Mouse (Mus musculus): ENCODE data around the gene Lmo4. TPM values are rescaled to one million over a fixed set of nuclear protein-coding genes. Genes with fewer than 3 reads are reported as not detected.

Lmo4 gene
- total RNA-seq (2021): 10 to 100 TPM; 39.1 to 40.2 TPM

DNA sequence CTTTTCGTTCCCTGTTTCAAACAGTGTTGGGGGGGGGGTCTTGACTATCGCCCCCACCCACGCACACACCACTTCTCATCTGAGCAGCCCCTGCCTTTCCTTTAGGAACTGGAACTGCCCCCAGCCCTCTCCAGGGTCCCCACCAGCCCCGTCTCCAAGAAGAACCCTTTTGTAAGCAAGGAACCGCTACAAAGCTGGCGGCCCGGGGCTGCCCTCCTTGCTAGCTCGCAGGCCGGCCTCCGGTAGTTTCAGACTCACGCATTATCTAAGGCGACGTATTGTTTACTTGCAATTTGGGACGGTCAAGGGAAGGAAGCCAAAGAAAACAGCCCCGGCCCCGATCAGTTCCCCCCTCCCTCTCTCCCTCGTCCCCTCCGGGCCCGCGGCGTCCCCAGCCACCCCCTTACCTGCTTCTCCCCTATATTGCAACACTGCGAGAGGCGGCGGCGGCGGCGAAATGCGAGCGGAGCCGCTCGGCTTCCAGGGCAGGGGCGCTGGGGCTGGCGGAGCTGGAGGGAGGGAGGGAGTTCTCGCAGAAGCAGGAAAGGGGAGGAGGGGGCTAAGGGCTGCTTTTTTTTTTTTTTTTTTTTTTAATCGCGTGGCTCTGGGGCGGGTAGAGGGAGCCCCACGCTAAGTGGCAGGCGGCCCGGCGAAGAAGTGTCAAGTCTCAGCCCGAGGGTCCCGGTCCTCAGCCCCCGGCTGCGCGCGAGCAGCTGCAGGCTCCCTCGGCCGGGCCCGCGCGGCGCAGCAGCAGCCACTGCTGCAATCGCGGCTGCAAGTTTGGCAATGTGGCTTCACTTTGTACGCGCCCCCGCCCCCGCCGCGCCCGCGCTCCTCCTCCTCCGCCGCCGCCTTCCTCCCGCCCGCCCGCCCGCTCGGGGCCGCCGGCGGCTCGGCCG is at the start of gene Lmo4:
Lmo4 (minus strand) TSS at position 808 of the 899 bp plus-strand sequence.
- intact Hi-C loops (cut with DNase I): loop anchor here (5.0 to 10.0 kb wide), 2 partner anchors 292 to 510 kb away; no protein-coding TSS in a partner anchor
- peak; percentile 90 to 92 for DNase-seq

DNA sequence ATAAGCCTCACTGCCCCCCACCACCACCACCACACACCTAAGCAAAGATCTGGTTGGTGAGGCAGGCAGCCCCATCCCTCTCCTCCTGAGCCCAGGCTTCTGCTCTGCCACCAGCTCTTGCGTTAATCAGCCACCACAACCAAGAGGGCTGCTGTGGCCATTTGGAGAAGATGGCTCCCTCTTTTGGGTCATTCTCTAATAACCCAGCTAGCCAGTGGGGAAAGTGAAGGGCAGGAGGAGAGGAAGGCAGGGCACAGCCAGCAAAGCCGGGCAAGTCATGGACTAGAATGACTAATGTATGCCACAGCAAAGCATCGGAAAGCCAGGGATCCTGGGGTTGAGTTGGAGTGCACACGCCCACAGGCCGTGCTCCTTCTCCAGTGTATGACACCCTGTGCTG is 49.3 kb upstream of the Lmo4 start:
- intact Hi-C loops (cut with DNase I): no loop called here
- DNase-seq: no peak

DNA sequence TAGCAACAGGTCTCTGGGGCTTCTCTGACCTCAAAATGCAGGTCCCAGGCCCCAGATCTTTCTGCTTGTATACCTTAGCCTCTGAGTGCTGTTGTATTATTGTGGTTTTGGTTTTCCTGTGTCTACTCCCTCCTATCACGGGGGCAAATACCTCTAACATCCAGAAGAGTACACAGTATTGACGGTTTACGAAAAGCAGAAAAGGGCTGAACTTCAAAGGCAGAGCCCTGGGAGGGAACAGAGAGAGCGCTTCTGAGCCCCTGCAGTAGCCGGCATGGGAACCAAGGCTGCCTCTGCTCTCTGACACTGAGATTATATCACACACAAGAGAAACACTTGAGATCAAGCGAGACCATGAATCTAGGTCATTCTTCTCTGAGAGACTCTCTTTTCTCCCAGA is 48.0 kb upstream of the Lmo4 start:
- intact Hi-C loops (cut with DNase I): no loop called here
- no peak for DNase-seq

DNA sequence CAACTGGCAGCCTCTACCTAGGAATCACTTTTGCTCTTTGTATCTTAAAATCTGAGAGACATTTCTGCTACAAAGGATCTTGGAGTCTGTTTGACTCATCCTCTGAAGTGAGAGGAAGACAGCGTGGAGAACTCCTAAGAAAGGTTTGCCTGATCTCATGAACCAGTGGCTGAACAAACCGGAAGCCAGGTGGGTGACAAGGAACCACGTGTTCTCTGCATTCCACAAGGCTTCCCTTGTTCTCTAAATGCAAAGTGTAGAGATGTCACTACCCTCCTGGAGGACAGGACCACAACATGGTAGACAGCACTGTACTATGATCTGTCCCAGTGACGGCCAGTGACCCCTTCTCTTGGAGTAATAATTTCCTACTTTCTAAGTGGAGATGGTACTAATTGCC is 47.1 kb upstream of the Lmo4 start:
- intact Hi-C loops (cut with DNase I): no loop called here
- no peak for DNase-seq

DNA sequence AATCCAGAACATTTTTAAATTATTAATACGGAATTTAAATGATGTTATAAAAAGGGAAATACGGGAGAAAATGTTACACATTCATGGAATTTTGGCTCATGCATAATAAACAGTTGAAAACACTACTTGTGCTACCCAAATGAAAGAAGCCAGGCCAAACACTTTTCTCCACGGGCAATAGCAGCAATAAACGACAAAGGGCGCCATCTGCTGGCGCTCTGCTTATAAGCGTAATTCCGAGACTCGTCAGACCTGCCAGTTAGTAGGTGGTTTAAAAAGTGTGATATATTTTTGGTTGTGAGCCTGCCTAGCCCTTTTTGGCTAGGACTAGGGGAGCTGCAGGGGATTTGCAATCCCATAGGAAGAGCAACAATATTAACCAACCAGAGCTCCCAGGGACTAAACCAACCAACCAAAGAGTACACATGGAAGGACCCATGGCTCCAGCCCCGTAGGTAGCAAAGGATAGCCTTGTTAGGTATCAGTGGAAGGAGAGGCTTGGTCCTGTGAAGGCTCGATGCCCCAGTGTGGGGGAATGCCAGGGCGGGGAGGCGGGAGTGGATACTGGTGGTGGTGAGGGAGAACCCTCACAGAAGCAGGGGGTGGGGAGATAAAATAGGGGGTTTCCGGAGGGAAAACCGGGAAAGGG is 37.1 kb upstream of the Lmo4 start:
- intact Hi-C loops (cut with DNase I): loop anchor here (2.0 to 10.0 kb wide), 3 partner anchors 643 to 997 kb away; no protein-coding TSS in a partner anchor
- DNase-seq: peak; percentile 76 to 83

DNA sequence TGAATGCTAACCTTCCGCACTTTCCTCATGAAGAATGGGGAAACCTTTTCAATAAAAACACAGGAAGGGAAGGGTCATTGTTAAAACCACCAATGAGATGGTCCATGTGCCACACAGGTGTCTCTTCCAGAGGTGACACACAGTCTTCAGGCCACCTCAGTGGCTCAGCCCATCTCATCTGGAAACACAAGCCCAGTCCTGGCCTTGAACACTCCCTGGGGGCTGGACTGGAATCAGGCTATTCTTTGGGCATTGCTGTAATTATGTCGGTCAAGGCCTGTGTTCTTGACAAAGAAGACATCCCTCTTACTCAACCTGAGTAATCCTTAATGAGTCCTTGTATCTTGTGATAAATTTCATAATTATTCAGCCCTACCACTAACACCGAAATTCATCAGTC is 36.1 kb upstream of the Lmo4 start:
- intact Hi-C loops (cut with DNase I): loop anchor here (10.0 kb wide), 1 partner anchor 996 kb away; no protein-coding TSS in a partner anchor
- DNase-seq: no peak

DNA sequence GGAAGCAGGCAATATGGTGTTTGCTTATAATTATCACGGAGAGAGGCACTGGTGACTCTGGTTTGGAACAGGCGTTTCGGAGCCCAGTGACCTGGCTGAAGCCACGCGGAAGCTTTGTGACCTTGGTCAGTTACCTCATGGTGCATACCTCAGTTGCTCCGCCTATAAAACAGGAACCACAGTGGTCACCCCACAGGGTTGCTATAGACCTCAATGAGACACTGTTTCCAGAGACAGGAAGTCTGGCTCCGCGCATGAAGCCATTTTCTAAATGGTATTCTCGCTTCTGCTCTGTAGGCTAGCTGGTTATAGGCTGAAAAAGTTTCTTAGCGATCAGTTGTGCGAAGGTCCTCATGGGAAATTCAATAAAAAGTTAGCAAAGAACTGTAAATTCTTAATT is 33.5 kb upstream of the Lmo4 start:
- DNase-seq: no peak
- intact Hi-C loops (cut with DNase I): no loop called here

DNA sequence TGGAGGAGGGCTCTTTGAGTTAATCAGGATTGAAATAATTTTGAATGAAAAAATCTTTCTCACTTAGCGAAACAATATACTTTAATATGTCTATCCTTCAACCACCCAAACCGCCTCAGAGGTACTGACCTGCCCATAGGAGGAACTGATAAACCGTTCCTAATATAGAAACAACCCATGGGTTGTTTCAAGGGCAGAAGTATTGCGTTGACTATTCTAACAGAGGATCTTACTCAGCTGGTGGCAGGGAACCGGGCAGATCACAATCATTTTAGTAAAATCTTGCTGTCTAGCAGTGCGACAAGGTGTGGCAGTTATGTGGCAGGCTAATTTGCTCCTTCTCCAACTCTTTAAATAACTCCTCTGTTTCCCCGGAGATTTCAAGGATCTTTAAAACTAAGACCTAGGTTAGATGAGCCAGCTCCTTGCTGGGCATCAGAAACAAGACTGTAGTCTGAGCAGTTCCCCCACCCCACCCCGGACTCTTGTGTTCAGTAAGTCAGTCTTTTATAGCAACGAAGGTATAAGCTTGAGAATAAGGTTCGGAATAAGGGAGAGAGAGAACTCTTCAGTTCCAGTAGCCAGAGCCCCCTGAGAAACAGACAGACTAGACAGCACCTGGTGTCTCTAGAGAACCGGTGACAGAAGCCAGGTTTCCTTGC is 27.5 kb upstream of the Lmo4 start:
- no peak for DNase-seq
- intact Hi-C loops (cut with DNase I): no loop called here

DNA sequence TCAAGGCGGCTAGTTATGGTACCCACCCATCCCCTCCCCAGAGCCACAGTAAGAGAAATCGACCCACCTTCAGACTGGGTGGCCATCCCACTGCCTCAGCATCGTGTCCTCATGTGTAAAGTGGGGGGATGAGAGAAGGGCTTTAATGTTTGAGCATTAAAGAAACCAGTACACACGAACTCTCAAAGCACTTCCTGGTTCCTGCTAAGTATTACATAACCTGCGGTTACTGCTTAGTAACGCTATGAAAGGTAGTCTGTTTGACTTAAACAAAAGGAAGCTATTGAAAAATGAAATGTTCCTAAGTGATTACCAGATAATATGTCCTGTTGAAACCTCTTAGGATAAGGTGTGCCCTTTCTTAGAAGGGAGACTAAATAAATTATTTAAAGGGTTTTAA is 26.9 kb upstream of the Lmo4 start:
- intact Hi-C loops (cut with DNase I): no loop called here
- DNase-seq: no peak

DNA sequence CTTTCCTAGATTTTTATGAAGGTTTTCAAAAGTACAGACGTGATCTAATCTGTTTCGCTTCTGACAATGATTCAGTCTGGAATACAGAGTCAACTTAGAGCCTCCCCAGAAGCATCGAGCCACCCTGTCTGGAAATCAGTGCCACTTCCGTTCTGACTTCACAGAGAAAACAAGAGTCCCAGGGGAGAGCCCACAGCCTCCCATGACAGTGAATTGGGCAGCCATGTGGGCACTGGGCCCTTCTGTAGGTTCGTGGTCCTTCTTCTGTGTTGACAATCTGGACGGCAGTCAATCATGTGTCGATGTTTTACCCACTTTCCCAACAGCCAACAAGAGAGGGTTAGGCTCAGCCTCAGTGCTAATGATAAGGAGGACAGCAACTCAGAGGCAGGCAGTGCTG is 26.4 kb upstream of the Lmo4 start:
- DNase-seq: no peak
- intact Hi-C loops (cut with DNase I): no loop called here

DNA sequence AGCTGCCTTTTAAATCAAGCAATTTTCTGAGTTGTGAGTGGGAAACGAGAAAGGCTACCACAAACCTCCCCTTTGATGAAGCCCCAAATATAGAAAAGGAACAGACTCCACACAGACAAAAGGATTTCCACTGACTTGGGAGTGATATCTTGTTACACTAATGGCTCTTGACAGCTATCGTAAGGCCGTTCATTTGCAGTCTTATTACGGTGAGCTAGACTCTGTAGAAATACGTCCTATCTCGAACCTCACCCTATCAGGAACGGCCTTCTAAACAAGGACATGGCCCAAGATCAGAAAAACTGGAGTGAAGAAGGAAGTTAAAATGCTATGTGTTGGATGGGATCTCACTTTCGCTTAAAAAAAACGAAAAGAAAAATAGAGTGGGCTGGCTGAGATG is 25.0 kb upstream of the Lmo4 start:
- intact Hi-C loops (cut with DNase I): no loop called here
- no peak for DNase-seq

DNA sequence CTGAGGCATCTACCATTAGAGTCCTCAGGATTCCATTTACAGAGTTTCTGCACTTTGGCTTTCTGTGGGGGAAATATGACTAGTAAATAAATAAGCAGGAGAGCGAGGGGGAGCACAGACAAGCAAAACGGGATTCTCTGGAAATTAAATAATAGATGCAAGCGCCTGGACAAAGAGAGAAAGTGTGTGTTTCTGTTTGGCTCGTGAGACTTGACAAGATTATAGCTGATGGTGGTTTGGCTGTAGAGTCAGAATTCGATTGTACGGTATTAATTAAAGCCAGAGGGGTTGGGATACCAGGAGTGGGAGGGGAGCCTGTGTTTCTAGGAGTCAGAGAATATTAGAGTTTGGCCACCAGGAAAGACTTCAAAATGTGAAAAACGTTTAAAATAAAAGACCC is 24.3 kb upstream of the Lmo4 start:
- intact Hi-C loops (cut with DNase I): no loop called here
- DNase-seq: no peak

DNA sequence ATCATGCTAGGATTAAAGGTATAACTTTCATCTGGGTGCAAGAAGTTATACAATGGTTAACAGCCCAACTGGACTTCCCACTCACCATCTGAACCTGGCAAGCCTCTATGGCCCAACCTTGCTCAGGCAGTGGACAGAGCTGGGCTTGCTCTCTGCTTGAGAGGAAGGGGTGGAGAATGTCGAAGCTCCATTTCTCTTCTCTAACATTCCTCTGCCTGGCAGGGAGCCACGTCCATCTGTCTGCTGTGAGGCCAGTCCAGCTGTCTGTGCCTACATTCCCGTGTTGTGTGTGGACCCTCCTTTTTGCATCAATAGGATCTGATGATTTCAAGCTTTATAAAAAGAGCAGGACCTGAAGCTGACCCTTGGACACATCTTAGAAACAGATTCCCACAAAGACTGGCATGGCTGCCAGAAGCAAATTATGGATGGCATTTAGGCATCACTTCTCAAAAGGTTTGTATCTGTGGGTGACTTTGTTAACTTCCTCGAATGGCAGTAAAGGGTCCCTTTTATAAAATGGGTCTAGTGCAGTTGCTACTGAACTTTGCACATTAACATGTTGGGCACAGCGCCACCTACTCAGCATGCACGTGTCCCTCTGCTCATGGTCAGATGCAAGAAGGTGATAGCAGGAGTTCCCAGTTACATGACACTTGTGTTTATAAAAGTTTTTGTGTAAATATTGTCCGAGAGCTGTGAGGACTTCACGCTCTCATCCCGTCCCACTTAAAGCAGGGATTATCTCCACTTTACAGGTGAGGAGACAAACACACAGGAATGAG is 20.6 kb upstream of the Lmo4 start:
- no peak for DNase-seq
- intact Hi-C loops (cut with DNase I): no loop called here

DNA sequence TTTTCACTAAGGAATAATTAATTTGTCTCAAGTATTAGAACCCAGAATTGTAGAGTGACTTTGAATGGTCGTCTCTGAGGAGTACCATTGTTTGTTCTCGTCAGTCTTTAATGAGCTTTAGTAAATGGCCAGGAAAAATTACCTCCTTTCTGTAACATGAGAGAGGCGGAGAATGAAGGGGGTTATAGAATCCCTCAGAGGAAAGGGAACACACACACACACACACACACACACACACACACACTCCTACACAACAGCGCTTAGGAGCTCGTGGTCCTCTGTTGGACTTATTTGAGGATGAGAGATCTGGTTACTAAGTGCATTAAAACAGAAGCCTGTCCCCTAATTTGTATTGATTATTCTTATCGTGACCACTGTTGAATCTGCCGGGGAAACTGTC is 19.6 kb upstream of the Lmo4 start:
- DNase-seq: no peak
- intact Hi-C loops (cut with DNase I): no loop called here

DNA sequence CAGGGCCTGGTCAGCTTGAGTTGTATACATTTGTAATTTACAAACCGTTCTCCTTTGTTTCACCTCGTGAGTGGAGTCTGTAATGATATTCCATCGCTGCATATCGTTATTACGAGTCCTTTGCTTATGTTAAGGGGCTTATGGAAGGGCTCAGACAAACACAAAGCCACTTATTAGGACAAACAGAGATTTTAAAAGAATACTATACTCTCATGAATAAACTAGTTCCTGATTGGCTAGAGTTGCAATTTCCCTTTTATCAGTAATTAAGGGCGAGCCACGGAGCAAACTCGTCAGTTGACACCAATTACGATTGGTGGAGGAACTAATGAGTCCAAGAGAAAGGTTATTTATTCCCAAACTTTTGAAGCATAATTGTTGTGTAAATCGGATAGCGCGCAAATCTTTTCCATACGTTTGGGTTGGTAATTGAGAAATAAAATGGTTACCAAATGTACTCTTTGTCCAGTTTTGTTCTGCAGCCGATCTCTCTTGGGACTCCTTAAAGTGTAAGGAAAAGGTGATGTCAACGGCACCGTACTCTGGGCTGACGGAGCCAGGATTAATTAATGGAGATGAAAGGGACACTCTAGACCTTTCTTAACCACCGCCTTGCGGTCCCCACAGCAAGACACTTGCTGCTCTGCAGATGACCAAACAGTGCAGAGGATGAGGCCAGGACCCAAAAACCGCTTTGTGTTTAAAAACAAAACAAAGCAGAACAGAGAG is 18.5 kb upstream of the Lmo4 start:
- no peak for DNase-seq
- intact Hi-C loops (cut with DNase I): no loop called here

DNA sequence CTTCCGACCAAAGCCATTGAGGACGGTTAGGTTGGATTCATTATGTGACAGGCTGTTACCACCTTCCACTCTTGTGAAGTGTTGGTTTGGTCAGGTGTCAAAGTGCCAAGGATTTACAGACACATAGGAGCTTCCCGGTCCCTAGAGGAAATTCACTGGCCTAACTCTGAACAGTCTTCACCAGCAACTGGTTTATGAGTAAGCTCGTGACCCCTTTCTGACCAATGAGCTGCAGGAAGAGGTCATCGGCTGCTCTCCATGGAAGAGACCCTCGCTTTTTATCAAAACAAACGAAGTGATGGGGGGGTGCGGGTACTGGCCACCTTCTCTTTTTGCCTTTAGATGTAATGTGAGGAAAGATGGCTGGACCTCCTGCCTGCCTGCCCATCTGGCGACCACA is 17.4 kb upstream of the Lmo4 start:
- intact Hi-C loops (cut with DNase I): no loop called here
- DNase-seq: no peak

DNA sequence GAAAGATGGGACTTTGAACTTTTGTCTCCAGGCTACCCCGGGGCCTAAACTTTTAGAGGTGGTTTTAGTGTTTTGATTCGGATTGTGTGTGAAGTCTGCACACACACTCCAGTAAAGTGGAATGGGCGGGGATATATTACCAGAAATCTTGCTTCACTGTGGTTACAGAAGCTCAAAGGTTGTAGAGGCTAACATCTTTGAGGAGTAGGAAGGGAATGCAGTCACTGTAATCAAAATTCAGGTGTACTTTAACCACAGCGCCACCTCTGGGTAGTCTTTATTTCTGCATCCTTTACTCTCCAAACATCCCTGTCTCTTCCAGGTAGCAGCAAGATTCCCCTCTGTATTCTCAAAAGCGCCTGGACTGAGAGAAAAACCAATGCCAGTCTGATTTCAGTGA is 2.5 kb upstream of the Lmo4 start:
- intact Hi-C loops (cut with DNase I): loop anchor here (2.0 to 10.0 kb wide), 2 partner anchors 507 to 609 kb away; no protein-coding TSS in a partner anchor
- peak; percentile 71 to 82 for DNase-seq

DNA sequence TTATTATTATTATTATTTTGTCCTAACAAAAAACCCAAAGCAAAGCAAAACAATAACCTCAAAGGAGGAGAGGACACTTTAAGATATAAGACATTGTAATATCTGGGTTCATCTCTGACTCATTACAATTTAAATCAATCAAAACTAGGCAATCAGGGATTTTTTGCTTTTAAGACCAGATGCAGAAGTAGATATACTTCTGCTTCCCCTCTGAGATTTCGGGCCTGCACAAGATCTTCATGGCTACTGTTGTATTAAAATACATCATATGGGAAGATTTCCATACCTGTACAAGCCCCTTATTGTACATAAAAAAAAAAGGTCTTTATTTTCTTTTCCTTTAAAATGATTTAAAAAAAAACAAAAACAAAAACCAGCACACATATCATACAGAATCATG is 1.9 kb upstream of the Lmo4 start:
- DNase-seq: no peak
- intact Hi-C loops (cut with DNase I): loop anchor here (2.0 to 10.0 kb wide), 2 partner anchors 508 to 608 kb away; no protein-coding TSS in a partner anchor

DNA sequence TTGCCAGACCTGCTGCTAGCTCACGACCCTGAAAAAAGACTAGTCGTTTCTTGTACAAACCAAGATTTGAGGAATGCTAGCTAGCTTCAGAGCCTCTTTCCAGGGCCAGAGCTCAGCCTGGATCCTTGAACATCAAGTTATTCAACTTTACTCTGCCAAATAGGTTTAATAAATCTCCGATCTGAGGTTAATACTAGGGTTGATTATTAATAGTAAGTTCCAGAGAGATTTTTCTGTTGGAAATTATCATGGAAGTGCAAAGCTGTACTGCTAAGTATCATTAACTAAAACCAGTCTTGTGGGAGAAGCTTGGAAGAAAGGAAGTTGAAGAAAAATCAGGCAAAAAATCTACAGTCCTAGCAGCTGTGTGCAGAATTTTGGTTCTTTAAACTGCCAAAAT is 1.2 kb upstream of the Lmo4 start:
- intact Hi-C loops (cut with DNase I): loop anchor here (2.0 to 10.0 kb wide), 2 partner anchors 509 to 607 kb away; no protein-coding TSS in a partner anchor
- DNase-seq: no peak
